Mouse (Mus musculus): ENCODE results near the gene Gabbr2.

Gabbr2 gene

GRCm38 (mm10) chr4:46915934-46916333 is 75.7 kb downstream of the Gabbr2 start:
- DNase-seq (ENCODE audit: low spot score) = no peak

DNA sequence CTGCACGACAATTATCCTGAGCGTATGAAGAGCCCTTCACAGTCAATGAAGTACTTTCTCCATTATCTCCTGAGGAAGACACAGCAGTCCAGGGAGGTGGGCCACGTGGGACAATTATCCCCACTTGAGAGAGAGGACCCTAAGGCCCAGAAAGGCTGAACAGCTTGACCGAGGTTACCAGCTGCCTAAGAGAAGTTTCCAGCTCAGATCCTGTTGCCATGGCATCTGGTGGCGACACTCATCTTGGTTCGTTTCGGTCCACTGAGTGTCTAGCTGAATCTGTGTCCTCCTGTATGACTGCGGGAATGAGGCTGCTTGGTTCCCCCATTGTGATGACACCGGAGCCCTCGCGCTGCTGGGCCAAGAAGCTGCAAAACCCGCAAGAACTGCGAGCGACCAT is 76.2 kb downstream of the Gabbr2 start:
- no peak for DNase-seq (ENCODE audit: low spot score)

- DNase-seq (ENCODE audit: low spot score) = no peak
Observed at GRCm38 (mm10) chr4:46914606-46915005, 77.1 kb downstream of the Gabbr2 start.

DNA sequence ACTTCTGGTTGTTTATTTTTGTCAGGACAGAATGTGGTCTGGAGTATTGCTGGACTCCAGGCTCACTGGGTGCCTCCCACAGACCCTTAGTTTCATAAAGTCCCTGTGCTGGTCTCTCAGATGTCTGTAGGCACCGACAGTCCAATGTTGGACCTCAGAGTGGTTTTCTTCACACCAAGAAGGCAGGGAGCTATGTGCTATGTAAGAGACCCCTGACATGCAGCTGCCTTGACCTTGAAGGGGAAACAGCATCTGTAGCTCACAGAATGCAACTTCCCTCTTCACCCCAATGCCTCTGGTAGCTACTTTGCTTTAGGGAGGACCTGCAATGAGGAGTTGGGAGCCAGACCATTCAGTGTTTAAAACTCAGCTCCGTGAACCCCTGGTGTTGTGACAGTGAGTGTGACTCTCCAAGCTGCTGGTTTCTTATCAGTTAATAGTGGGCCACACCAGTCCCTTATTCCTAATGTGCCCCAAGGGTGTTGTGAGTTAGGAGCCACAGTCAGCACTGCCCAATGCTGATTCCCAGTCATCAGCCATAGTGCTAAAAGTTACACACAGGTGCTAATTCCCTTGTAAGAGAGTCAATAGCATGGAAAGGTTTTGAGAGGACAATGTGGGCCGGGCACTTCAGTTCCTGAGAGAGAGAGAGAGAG is 85.5 kb downstream of the Gabbr2 start:
- no peak for DNase-seq (ENCODE audit: low spot score)

- no peak for DNase-seq (ENCODE audit: low spot score)
Observed at GRCm38 (mm10) chr4:46905152-46905551, 86.5 kb downstream of the Gabbr2 start.

GRCm38 (mm10) chr4:46904129-46904528 is 87.5 kb downstream of the Gabbr2 start:
- no peak for DNase-seq (ENCODE audit: low spot score)

DNA sequence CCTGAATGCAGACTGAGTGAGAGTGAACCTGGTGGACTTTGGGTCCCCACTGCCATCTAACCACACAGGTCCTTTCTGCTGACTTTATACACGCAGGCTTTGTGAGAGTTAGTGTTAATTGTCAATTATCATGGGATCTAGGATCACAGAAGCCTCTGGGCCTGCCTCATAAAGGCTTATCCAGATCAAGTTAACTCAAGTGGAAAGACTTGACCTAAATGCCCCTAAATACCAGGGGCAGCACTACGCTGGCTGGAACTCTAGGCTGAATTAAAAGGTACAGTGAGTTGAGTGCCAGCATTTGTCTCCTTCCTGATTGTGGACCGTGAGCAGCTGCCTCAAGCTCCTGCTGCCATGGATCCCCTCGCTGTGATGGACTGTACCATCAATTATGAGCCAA is 93.1 kb downstream of the Gabbr2 start:
- no peak for DNase-seq (ENCODE audit: low spot score)

DNA sequence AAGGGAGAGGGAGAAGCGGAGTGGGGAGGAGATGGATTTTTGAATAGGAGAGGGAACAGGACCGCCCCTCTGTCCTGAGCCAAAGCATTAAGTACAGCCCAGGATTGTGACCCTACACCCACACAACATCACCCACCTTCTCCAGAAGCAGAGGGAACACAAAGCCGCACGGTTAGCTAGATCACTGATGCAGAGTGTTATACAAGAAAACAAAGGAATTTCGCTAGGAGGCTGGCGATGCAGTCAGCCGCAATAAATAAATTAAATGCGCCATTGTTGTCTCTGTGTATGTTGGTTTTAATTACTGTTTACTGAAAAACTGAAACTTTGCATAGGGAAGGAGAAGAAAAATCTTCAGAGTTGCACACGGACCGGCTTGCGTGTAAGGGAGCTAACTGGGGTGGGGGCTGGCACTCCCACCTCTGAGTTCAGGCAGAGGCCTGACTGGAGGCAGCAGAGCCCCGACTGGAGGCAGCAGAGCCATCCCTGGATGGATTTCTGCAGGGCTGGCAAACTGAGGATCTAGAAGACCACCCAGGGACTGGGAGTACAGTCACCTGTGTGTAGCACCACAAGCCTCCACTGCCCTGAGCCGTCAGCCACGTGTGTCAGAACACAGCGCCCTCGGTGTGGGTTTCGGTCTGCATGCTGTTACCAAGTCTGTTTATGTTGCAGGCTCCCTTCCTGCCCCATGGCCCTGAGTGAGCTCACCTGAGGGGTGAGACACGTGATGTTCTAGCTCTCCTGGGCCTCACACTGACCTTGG is 93.9 kb downstream of the Gabbr2 start:
- DNase-seq (ENCODE audit: low spot score) = no peak

- DNase-seq (ENCODE audit: low spot score) = no peak
Observed at GRCm38 (mm10) chr4:46894144-46894543, 97.5 kb downstream of the Gabbr2 start.

GRCm38 (mm10) chr4:46889175-46889574 is 102.5 kb downstream of the Gabbr2 start:
- no peak for DNase-seq (ENCODE audit: low spot score)

GRCm38 (mm10) chr4:46885627-46886383 is 105.9 kb downstream of the Gabbr2 start:
- no peak for DNase-seq (ENCODE audit: low spot score)

GRCm38 (mm10) chr4:46884132-46884531 is 107.5 kb downstream of the Gabbr2 start:
- DNase-seq (ENCODE audit: low spot score) = no peak

GRCm38 (mm10) chr4:46883546-46883945 is 108.1 kb downstream of the Gabbr2 start:
- DNase-seq (ENCODE audit: low spot score) = no peak

DNA sequence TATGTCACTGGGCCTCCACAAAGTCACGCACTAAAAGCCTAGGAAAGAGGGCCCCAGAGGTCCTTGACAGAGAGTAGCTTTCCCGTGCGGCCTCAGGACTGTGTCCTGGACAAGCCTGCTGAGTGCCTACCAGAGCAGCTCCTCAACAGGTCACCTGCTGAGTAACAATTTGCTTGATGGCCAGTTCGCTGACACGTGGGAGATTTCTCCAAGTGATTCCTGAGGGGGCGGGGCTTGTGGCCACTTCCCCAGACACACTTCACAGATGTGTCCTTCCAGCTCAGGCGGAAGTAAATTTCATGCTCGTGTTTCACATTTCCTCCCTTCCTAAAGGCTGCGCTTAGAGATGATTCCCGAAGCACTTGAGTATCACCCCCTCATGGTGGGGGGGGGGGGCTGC is 108.6 kb downstream of the Gabbr2 start:
- DNase-seq (ENCODE audit: low spot score) = no peak

DNA sequence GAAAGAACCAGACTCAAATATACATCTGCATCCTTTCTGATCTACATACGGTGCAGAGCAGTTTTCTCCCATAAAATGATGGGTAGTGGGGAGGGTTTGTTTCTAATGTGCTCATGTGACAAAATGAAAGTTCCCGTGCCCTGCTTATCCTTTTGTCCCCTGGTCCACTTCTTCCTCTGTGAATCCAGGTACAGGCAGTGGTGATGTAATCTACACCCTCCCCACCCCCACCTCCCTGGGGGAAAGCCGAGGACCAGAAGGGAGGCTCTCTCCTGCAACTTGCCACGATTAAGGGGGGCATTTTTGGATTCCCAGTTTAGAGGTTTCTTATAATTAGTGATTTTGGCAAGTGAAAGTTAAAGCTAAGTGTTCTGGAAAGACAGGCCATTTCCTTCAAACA is 110.4 kb downstream of the Gabbr2 start:
- no peak for DNase-seq (ENCODE audit: low spot score)

DNA sequence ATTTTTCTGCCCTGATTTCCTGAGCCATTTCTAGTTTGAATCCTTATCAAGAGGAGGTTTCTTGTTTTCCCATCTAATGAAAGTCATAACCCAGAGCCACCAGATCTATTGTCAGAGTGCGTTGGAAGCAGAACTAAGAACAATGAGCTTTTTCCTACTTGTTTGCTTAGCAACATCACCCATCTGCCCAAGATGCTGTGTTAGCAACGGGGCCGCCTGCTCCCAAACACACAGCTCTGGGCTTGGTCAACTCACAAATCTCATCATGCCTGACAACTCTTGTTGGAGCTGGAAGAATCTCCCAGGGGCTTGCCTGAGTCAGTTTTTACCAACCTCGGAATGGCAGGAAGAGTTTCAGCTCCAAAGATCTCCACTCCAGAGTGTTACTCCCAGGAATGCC is 111.7 kb downstream of the Gabbr2 start:
- no peak for DNase-seq (ENCODE audit: low spot score)

GRCm38 (mm10) chr4:46872750-46873149 is 118.9 kb downstream of the Gabbr2 start:
- DNase-seq (ENCODE audit: low spot score) = no peak

- DNase-seq (ENCODE audit: low spot score) = no peak
Observed at GRCm38 (mm10) chr4:46870157-46870556, 121.5 kb downstream of the Gabbr2 start.

DNA sequence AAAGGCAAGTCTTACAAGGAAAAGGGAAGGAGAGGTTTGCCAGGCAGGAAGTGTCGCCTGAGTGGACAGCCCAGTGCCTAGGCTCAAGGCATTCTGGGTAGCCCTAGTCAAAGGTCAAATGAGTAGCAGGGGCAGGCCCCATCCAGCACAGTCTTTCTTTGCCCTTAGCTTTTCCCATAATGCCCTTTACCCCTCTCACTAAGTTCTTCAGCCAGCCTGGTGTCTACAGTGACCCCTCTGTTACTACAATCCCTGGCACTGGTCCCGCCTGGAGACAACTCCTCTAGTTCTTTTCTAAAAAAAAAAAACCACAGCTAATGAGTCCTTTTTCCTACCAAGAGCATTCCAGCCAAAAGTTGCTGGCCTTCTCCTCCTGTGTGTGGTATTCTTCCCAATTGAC is 122.3 kb downstream of the Gabbr2 start:
- DNase-seq (ENCODE audit: low spot score) = no peak

- DNase-seq (ENCODE audit: low spot score) = no peak
Observed at GRCm38 (mm10) chr4:46868921-46869320, 122.8 kb downstream of the Gabbr2 start.

DNA sequence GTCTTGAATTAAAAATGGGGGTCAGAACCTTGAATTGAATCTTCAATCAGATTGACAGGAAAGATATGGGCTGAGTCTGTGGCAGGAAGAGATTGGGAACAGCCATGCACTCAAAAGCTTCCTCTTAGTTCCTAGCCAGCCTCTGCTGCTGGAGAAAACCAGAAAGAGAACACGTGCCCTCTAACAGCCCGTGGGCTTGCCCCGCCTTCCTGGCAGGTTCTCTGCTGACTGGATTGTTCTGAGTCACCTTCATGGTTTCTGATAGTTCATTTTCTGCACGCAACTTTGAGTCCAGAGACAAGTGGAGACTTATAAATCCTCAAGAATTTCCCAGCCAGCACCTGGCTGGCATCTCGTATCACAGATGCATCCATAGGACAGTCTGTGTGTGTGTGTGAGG is 123.5 kb downstream of the Gabbr2 start:
- DNase-seq (ENCODE audit: low spot score) = no peak

DNA sequence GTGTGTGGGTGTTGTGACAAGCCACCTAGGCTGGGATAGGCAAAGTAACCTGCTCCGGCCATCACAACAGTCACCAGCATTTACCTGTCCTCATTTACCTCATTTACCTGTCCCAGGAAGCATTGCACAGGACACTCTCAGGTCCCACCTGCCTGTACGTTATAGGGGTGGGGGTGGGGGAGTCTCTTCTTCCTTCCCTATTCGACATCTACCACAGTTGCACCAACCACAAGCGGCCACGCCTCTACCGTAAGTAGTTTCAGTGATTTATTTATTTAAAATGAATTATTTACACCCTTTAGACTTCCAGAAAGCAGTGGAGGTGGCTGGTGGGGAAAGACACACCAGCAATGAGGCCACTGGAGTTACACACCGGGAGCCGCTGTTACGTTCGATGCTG is 123.9 kb downstream of the Gabbr2 start:
- DNase-seq (ENCODE audit: low spot score) = no peak

DNA sequence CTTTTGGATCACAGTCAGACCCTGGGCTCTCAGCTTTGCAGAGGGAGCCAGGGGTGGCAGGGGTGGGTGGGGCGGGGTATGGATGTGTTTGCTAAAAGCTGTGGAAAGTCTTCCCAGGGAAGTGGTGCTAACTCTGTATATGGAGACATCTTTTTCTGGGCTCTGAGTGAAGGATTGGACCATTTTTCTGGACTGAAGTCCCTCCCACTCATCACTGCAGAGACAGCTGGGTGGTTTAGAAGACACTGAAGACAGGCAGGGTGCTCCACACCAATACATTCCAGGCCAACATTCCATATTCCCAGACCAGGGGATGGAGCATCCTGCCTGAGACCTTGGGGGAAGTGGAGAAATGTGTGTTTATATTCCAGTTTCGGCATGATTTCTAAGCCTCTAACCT is 125.6 kb downstream of the Gabbr2 start:
- no peak for DNase-seq (ENCODE audit: low spot score)
